Mouse (Mus musculus) kidney, adult 9 months (tissue): ENCODE measurements around the gene Med1.
"Not testable (repeated sequence)": the region's sequence is repeated elsewhere in the genome, so short reads cannot be mapped to it uniquely, and the experiment has no call there.

Experiments
- DNase-seq: peaks from one replicate; pipeline ENCODE4 v3.0.0; 2022

Gene Med1

GRCm38 (mm10) chr11:98192901-98193805, at the start of gene Med1:
TSS of gene Med1 (minus strand) at chr11:98193293.
- DNase-seq, result peak; percentile 97

DNA sequence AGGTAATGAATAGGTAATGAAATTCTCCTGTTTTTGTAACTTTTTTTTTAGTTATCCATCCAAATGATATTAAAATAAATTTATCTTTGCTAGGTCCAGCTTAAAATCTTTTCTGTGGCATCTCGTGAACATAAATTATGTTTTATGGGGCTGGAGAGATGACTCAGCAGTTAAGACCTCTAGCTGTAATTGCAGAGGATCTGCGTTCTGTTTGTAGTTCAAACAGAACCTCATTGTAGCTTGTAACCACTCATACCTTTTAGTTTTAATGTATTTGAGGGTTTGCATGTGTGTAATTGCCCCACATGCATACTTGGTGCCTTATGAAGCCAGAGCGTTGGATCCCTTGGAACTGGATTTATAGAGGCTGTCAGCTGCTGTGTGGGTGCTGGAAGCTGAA, 45.9 kb upstream of the Med1 start:
- no peak for DNase-seq

GRCm38 (mm10) chr11:98238416-98238815, 45.3 kb upstream of the Med1 start:
- DNase-seq, result no peak

DNA sequence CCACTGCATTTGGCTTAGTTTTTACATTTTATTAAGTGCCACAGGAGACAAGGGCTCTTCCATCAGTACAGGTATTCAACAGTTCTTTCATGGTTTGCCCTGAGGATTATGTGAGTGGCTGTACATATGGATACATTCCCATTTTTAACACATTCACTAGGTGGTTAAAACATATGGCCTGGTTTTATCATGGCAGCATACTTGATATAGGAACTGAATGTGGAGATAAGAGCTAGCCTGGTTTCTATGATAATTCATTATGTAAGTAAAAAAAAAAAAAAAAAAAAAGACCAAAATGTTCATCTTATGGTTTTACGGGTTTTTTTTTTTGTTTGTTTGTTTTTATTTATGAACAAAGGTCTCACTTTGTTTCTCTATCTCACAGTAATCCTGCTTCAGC, 33.3 kb upstream of the Med1 start:
- no peak for DNase-seq

DNA sequence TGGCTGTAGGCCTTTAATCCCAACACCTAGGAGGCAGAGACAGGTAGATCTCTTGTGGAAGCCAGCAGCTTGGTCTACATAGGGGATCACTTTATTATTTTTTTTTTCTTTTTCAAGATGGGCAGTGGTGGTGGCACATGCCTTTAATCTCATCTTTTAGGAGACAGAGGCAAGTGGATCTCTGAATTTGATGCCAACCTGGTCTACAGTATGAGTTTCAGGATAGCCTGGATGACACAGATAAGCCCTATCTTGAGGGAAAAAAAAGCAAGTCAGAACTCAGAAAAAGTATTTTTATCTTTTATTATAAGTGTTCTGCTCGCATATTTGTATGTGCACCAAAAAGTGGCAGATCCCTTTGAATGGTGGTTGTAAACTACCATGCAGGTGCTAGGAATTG, 20.2 kb upstream of the Med1 start:
- DNase-seq, result no peak

- not testable (repeated sequence) for DNase-seq
Observed at GRCm38 (mm10) chr11:98209661-98210060, 16.6 kb upstream of the Med1 start.

- peak; percentile 67 for DNase-seq
Observed at GRCm38 (mm10) chr11:98206281-98206680, 13.2 kb upstream of the Med1 start.

- no peak for DNase-seq
Observed at GRCm38 (mm10) chr11:98205463-98205862, 12.4 kb upstream of the Med1 start.

GRCm38 (mm10) chr11:98203931-98204421, 10.9 kb upstream of the Med1 start:
- peak; percentile 39 for DNase-seq

DNA sequence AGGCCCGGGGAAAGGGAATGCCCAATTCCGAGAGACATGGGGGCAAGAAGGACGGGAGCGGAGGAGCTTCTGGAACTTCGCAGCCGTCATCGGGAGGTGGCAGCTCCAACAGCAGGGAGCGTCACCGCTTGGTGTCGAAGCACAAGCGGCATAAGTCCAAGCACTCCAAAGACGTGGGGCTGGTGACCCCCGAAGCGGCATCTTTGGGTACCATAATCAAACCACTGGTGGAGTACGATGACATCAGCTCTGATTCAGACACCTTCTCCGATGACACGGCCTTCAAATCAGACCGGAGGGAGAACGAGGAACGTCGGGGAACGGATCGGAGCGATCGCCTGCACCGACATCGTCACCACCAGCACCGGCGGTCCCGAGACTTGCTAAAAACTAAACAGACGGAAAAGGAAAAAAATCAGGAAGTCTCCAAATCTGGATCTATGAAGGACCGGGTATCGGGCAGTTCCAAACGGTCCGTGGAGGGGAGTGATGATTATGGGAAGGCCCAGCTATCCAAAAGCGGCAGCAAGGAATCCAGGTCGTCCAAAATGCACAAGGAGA, 10.3 kb upstream of the Med1 start:
- peak; percentile 55 for DNase-seq

- DNase-seq, result peak; percentile 98
Observed at GRCm38 (mm10) chr11:98202641-98203350, 9.7 kb upstream of the Med1 start, which contains the start of gene Cdk12. TSS of gene Cdk12 (plus strand) at chr11:98203059.

- DNase-seq, result peak; percentile 50
Observed at GRCm38 (mm10) chr11:98201791-98202640, 8.9 kb upstream of the Med1 start.

DNA sequence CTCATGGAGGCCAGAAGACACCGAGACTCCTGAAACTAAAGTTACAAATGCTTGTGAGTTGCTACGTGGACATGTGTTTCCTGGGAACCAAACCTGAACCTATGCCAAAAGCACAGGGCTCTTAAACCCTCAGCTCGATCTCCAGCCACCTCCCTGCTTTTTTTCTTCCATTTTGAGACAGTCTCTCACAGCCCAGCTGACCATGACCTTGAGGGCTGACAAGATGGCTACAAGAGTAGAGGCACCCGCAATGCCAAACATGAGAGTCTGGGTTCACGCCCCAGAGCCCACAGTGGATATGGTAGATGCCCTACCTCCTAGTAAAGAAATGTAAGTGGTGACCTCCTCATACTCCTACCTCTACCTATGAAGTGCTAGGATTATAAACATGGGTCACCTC, 2.3 kb downstream of the Med1 start:
- no peak for DNase-seq

DNA sequence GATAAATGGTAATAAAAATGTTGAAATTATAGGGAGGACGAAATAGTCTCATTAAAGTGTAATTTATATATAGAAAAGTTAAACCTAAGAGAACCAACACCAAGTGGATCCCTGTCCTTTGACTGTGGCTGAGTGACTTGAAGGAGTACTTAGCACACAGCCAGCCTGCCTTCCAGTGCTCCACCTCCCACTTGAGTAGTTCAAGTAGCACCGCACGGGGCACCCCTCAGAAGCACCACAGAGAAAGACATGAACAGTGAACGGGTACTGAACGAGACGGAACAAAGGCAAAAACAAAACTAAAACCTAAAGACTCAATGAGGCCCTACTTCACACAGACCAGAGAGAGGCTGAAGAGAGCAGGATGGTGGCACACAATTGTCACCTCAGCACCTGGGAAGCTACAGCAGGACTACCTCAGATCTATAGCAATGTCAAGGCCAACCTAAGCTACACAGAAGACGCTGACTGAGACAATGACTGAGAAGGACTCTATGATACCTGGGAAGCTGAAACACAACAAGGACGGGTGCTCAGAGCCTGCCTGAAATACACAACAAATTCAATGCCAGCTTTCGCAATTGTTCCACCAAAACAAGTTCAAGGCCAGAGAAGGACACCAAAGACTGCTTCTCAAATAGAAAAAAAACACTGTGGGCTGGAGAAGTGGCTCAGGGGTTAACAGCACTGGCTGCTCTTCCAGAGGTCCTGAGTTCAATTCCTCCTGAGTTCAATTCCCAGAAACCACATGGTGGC, 5.3 kb downstream of the Med1 start:
- no peak for DNase-seq

- not testable (repeated sequence) for DNase-seq
Observed at GRCm38 (mm10) chr11:98182149-98182548, 10.9 kb downstream of the Med1 start.

DNA sequence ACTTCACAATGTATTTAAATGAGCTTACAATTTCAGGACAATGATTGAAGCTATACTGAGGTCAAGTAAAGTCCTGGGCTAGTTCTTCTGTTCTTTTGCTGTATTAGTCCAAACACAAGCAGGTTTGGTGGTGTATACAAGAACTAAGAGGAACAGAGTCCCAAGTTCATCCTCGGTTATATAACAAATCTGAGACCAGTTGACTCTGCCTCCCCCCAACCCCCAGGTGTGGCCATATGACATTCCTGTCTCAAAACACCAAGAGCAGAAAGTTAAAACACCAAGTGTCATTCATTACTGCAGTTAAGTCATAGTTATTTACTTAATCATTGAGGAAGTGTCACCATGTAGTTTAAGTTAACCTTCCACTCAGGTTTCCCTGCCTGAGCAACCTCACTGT, 24.7 kb downstream of the Med1 start:
- DNase-seq, result peak; percentile 75

- DNase-seq, result no peak
Observed at GRCm38 (mm10) chr11:98155094-98155493, 38.0 kb downstream of the Med1 start.

DNA sequence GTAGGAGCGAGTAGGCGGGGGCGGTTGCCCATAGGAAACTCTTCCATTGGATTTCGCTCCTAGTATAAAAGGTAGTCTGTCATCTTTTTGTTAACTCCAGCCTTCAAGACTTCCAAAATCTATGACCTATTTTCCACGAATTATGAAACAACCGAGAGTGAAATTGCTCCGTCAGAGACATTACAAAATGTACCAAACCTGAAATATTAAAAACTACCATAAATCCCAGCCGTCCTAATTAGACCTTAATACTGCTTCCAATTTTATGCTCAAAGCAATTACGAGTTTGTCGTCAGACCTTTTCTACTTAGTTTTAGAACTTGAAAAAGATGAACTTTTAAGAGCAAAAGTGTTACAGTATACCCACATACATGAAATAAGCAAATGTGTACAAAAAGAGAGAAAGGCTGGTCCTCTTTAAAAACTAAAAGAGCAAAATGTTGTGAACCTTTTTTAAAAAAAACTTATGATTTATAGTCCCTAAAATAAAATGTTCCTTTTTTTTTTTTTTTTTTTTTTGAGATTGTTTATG, 42.4 kb downstream of the Med1 start:
- no peak for DNase-seq

GRCm38 (mm10) chr11:98149786-98150624, 43.1 kb downstream of the Med1 start, which contains the start of gene Fbxl20:
TSS of gene Fbxl20 (minus strand) at chr11:98150403.
- peak; percentile 92 for DNase-seq

- peak; percentile 93 for DNase-seq
Observed at GRCm38 (mm10) chr11:98149304-98149750, 43.8 kb downstream of the Med1 start.
